Mouse (Mus musculus): Measurements from ENCODE around the gene Lrrn4. TPM values are rescaled to one million over a fixed set of nuclear protein-coding genes. Genes with fewer than 3 reads are reported as not detected.

Gene Lrrn4
- total and polyA plus RNA-seq, 3 experiments = not detected

DNA sequence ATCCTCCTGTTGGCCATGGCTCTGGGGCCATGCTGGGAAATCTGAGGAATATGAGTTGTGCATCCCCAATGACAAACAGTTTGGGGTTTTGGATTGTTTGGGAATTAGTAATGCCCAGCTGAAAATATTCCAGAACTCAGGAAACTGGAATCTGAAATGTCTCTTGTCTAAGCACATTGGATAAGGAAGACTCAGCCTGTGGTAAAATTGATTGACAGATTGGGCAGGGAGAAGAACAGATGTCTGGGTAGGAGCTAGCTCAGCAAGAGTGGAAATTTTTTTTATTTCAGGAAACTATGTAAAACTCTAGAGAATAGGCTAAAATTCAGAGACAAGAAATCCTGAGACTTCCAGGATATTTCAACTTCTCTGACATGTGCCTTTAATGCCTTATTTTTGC lies 20.3 kb downstream of the Lrrn4 start:
- Histone ChIP-seq H3K9me3 (replicated peaks; ENCODE audit: low read length) (no peaks in the 10 kb centered on the region), H3K4me1 (ENCODE audit: control insufficient read depth in 1 of 2, insufficient read depth in 2 of 2) (no peaks in the 10 kb centered on the region), H3K79me2 (replicated peaks; ENCODE audit: control insufficient read depth, extremely low read depth, insufficient read depth, poor library complexity, severe bottlenecking) (peaks cover 7% of the 10 kb centered on the region), H3K9ac (ENCODE audit: insufficient read depth, low read depth) (no peak overlapping the region), H3K36me3 (replicated peaks in 1 of 2; ENCODE audit: control insufficient read depth in 1 of 2, insufficient read depth in 1 of 2, low read length in 1 of 2) (peaks cover 21 to 73% of the 10 kb centered on the region in 2 experiments), H3K4me2 (ENCODE audit: insufficient read depth, low read depth, poor library complexity, severe bottlenecking) (no peak overlapping the region), H3K27me3 (replicated peaks) (no peaks in the 10 kb centered on the region), H3K27ac (ENCODE audit: insufficient read depth, low read depth) (no peak overlapping the region), H3K4me3 (replicated peaks in 1 of 3; ENCODE audit: low read depth in 2 of 3, low read length in 2 of 3, poor library complexity in 1 of 3) (no peak overlapping the region)
- dilution Hi-C loops (cut with MboI; ENCODE audit: extremely low pct_ligation_motif_present, extremely low pct_unique_long_range_greater_than_20kb, low sequenced_read_pairs) = no loop called here
- DNase-seq (ENCODE audit: extremely low read depth) = no peak
- TF ChIP-seq ZNF384 (IDR thresholded peaks at IDR 0.05; ENCODE audit: low read depth, low read length) (no peak), ELF1 (IDR thresholded peaks at IDR 0.05; ENCODE audit: low read depth, low read length) (no peak), POLR2AphosphoS2 (IDR thresholded peaks at IDR 0.05; ENCODE audit: low read depth, low read length) (no peak), ETS1 (conservative IDR thresholded peaks at IDR 0.05; ENCODE audit: low read depth, low read length) (no peak), JUN (IDR thresholded peaks at IDR 0.05; ENCODE audit: insufficient read depth, low read depth, low read length) (no peak), MAFK (IDR thresholded peaks at IDR 0.05; ENCODE audit: insufficient replicate concordance, low read length) (no peak), BHLHE40 (IDR thresholded peaks at IDR 0.05; ENCODE audit: low read depth, low read length) (no peak), SIN3A (IDR thresholded peaks at IDR 0.05; ENCODE audit: low read length) (no peak), E2F4 (IDR thresholded peaks at IDR 0.05; ENCODE audit: insufficient replicate concordance, low read depth, low read length) (no peak), CHD1 (IDR thresholded peaks at IDR 0.05; ENCODE audit: low read depth, low read length) (no peak), ZMIZ1 (IDR thresholded peaks at IDR 0.05; ENCODE audit: low read depth, low read length) (no peak), TBP (conservative IDR thresholded peaks at IDR 0.05; ENCODE audit: low read depth, low read length) (no peak), HCFC1 (IDR thresholded peaks at IDR 0.05; ENCODE audit: low read depth, low read length) (no peak), KAT2A (IDR thresholded peaks at IDR 0.05; ENCODE audit: insufficient replicate concordance, low read length) (no peak), MXI1 (IDR thresholded peaks at IDR 0.05; ENCODE audit: low read depth, low read length) (no peak), ZC3H11A (IDR thresholded peaks at IDR 0.05; ENCODE audit: low read depth, low read length) (no peak)
- in situ Hi-C loops (cut with MboI; ENCODE audit: low pct_ligation_motif_present, low pct_unique_long_range_greater_than_20kb, low sequenced_read_pairs) = no loop called here

- Histone ChIP-seq H3K4me3 (replicated peaks in 1 of 3; ENCODE audit: low read depth in 2 of 3, low read length in 2 of 3, poor library complexity in 1 of 3) (no peak overlapping the region), H3K27ac (ENCODE audit: insufficient read depth, low read depth) (no peak overlapping the region), H3K27me3 (replicated peaks) (no peaks in the 10 kb centered on the region), H3K4me1 (ENCODE audit: control insufficient read depth in 1 of 2, insufficient read depth in 2 of 2) (0 out of 4 replicates have a peak, but pooled peaks cover 0 to 9% of the 10 kb centered on the region in 2 experiments), H3K79me2 (replicated peaks; ENCODE audit: control insufficient read depth, extremely low read depth, insufficient read depth, poor library complexity, severe bottlenecking) (peaks cover 7% of the 10 kb centered on the region), H3K4me2 (ENCODE audit: insufficient read depth, low read depth, poor library complexity, severe bottlenecking) (no peak overlapping the region), H3K36me3 (replicated peaks in 1 of 2; ENCODE audit: control insufficient read depth in 1 of 2, insufficient read depth in 1 of 2, low read length in 1 of 2) (peaks cover 14 to 72% of the 10 kb centered on the region in 2 experiments), H3K9me3 (replicated peaks; ENCODE audit: low read length) (no peaks in the 10 kb centered on the region), H3K9ac (ENCODE audit: insufficient read depth, low read depth) (no peak overlapping the region)
- DNase-seq (ENCODE audit: extremely low read depth) = no peak
- dilution Hi-C loops (cut with MboI; ENCODE audit: extremely low pct_ligation_motif_present, extremely low pct_unique_long_range_greater_than_20kb, low sequenced_read_pairs) (no loop called here), in situ Hi-C loops (cut with MboI; ENCODE audit: low pct_ligation_motif_present, low pct_unique_long_range_greater_than_20kb, low sequenced_read_pairs) (no loop called here)
- TF ChIP-seq UBTF (IDR thresholded peaks at IDR 0.05; ENCODE audit: low read depth, low read length) = no peak
- TF ChIP-seq MYC (IDR thresholded peaks at IDR 0.05; ENCODE audit: low read depth, low read length) = no peak
- no peak for TF ChIP-seq CTCF (conservative IDR thresholded peaks at IDR 0.05 in 1 of 2, IDR thresholded peaks at IDR 0.05 in 1 of 2; ENCODE audit: low read depth in 2 of 2, low read length in 2 of 2)
- TF ChIP-seq POLR2AphosphoS2 (IDR thresholded peaks at IDR 0.05; ENCODE audit: low read depth, low read length) = no peak
- TF ChIP-seq USF1 (IDR thresholded peaks at IDR 0.05; ENCODE audit: low read depth, low read length) = no peak
- no peak for TF ChIP-seq E2F4 (IDR thresholded peaks at IDR 0.05; ENCODE audit: insufficient replicate concordance, low read depth, low read length)
- TF ChIP-seq NRF1 (IDR thresholded peaks at IDR 0.05; ENCODE audit: low read depth, low read length) = no peak
- TF ChIP-seq ZMIZ1 (IDR thresholded peaks at IDR 0.05; ENCODE audit: low read depth, low read length) = no peak
- no peak for TF ChIP-seq USF2 (conservative IDR thresholded peaks at IDR 0.05; ENCODE audit: low read depth, low read length)
- TF ChIP-seq PAX5 (IDR thresholded peaks at IDR 0.05; ENCODE audit: low read length) = no peak
- no peak for TF ChIP-seq TCF12 (IDR thresholded peaks at IDR 0.05; ENCODE audit: low read depth, low read length)
- TF ChIP-seq SMC3 (IDR thresholded peaks at IDR 0.05; ENCODE audit: low read depth, low read length) = no peak
- no peak for TF ChIP-seq TBP (conservative IDR thresholded peaks at IDR 0.05; ENCODE audit: low read depth, low read length)
- TF ChIP-seq BHLHE40 (IDR thresholded peaks at IDR 0.05; ENCODE audit: low read depth, low read length) = no peak
- TF ChIP-seq GABPA (IDR thresholded peaks at IDR 0.05; ENCODE audit: insufficient replicate concordance, low read depth, low read length) = no peak
- no peak for TF ChIP-seq ZC3H11A (IDR thresholded peaks at IDR 0.05; ENCODE audit: low read depth, low read length)
- TF ChIP-seq EP300 (IDR thresholded peaks at IDR 0.05; ENCODE audit: low read length) = no peak
- no peak for TF ChIP-seq ETS1 (conservative IDR thresholded peaks at IDR 0.05; ENCODE audit: low read depth, low read length)
Observed at GRCm38 (mm10) chr2:132856333-132856732, 24.4 kb downstream of the Lrrn4 start.

Measured in CH12.LX (cell line).